Comparison of ENCODE assay signal across 8 mouse cellular contexts in the genomic region with DNA sequence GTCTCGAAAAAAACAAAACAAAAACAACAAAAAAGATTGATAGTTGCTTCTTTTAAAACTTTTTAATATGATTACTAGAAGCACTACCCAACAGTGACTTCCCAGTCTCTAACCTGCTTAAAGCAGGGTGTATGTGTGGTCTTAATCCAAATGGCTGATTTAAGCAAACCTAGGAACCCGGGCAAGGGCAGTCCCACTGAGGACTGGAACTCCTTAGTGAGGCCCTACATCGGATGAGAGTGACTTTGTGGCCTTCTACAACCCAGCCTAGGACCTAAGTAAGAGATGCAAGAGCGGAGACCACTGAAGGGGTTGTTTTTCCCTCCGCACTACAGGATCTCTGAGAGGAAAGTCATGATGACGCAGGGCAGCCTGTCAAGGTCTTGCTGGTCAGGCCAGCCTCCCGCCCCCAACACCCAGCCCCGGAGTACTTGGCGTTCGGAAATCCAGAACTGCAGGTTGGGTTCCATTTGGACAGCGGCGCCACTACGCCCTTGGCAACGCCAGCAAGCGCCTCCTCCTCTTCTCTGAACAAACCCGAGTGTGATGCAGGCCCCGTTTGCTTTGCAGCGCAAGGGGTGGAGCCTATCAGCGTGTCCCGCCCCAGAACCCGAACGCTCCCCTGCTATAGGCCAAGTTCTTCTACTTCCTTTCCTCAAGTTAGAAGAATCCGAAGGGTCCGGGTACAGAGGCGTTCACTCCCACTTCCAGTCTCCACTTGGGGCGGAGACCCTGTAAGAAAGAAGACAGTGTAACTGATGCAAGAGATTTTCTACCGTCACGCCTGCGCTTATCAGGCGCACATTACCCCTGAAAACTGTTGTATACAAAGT. TPM values are rescaled to one million over a fixed set of nuclear protein-coding genes. Genes with fewer than 3 reads are reported as not detected.
A peak's percentile ranks its signal among the peaks of the same experiment; 100 is the strongest.
DNase-seq lines count a peak whose midpoint lies in the region; ATAC-seq lines count a peak whose summit lies in the region.

A gene (minus strand): TSS at position 612 of the 833 bp plus-strand sequence.

- H3K27me3 ChIP-seq in hindbrain, embryonic 15.5 days: no peaks in the 10 kb centered on the region

- peaks cover 9% of the 10 kb centered on the region for H3K4me1 ChIP-seq in hindbrain, embryonic 15.5 days (replicated peaks)

- no peaks in the 10 kb centered on the region for H3K9me3 ChIP-seq in hindbrain, embryonic 15.5 days

- ATAC-seq in hindbrain, embryonic 15.5 days (ENCODE audit: low FRiP score, low read depth): peak; percentile 98

- DNase-seq in R1 (ENCODE audit: low read depth, low spot score): peak; percentile 98
- DNase-seq in cerebellum, postnatal 25 days: peak; percentile 86 to 91
- DNase-seq in frontal cortex, postnatal 25 days (ENCODE audit: low spot score in 2 of 2): peak; percentile 80 to 85
- DNase-seq in left cerebral cortex, adult 11 months (ENCODE audit: low spot score): peak; percentile 89
- peak; percentile 93 to 95 for DNase-seq in lung, postnatal 4 days
- peak; percentile 56 for DNase-seq in retina, postnatal 7 days (ENCODE audit: low read depth, low spot score)
- peak; percentile 67 for DNase-seq in urinary bladder, adult 2 months (ENCODE audit: low spot score)

- peak within 1 kb of the TSS; percentile 80 for H3K27ac ChIP-seq in hindbrain, embryonic 15.5 days (replicated peaks)

- H3K4me3 ChIP-seq in hindbrain, embryonic 15.5 days: peak within 1 kb of the TSS; percentile 53

- WGBS in hindbrain, embryonic 15.5 days: 3% methylated on average over 30 of the region's 30 CpGs

- peak within 1 kb of the TSS; percentile 63 for H3K9ac ChIP-seq in hindbrain, embryonic 15.5 days

- H3K36me3 ChIP-seq in hindbrain, embryonic 15.5 days: peaks cover 19% of the 10 kb centered on the region

- peak within 1 kb of the TSS; percentile 63 for H3K4me2 ChIP-seq in hindbrain, embryonic 15.5 days

RNA-seq across cellular contexts. Expression of the gene that starts here (rescaled TPM):
- polyA plus RNA-seq in hindbrain, embryonic 15.5 days (2015; fragmentation: Nextera tagmentation; extraction: Ambion mirVana): 12.5 and 12.8 TPM in 2 replicates
- 6.4 and 9.0 TPM in 2 replicates for polyA plus RNA-seq in urinary bladder, adult 2 months (2012; rRNA removed)

Comparison
In these comparisons a context has a peak if more than half of its experiments do, and no peak if none do; other contexts are left out.
1. Peak in every context shown above with its lines: DNase-seq, ATAC-seq, H3K4me3 ChIP-seq and H3K27ac ChIP-seq.